Mouse (Mus musculus): ENCODE measurements around the gene Mmp27. TPM values are rescaled to one million over a fixed set of nuclear protein-coding genes. Genes with fewer than 3 reads are reported as not detected.

The Mmp27 gene
- polyA plus RNA-seq, 1 experiment = not detected

GRCm38 (mm10) chr9:7590063-7590462 is 18.9 kb downstream of the Mmp27 start:
- no peaks in the 10 kb centered on the region for H3K27me3 ChIP-seq (ENCODE audit: control insufficient read depth, insufficient read depth, low read length, poor library complexity, severe bottlenecking)
- H3K27ac ChIP-seq (ENCODE audit: insufficient read depth, low read length) = no peak overlapping the region
- no peak overlapping the region for H3K9ac ChIP-seq (ENCODE audit: low read depth, poor library complexity, severe bottlenecking)
- no peak overlapping the region for H3K4me3 ChIP-seq (ENCODE audit: low read depth, low read length)
- no peaks in the 10 kb centered on the region for H3K4me1 ChIP-seq (ENCODE audit: control insufficient read depth, insufficient read depth, low read length)
- TF ChIP-seq EP300 (IDR thresholded peaks at IDR 0.05; ENCODE audit: insufficient read depth, low read depth, low read length) = no peak
- no peak for TF ChIP-seq POLR2A (IDR thresholded peaks at IDR 0.05; ENCODE audit: insufficient read depth, low read length)
- H3K9me3 ChIP-seq (replicated peaks; ENCODE audit: control insufficient read depth, insufficient read depth, low read length, poor library complexity, severe bottlenecking) = no peaks in the 10 kb centered on the region
- H3K36me3 ChIP-seq (ENCODE audit: control insufficient read depth, insufficient read depth, low read length, poor library complexity, severe bottlenecking) = no peaks in the 10 kb centered on the region

GRCm38 (mm10) chr9:7593272-7593812 is 22.1 kb downstream of the Mmp27 start:
- Histone ChIP-seq H3K27me3 (ENCODE audit: control insufficient read depth, insufficient read depth, low read length, poor library complexity, severe bottlenecking) (no peaks in the 10 kb centered on the region), H3K9ac (ENCODE audit: low read depth, poor library complexity, severe bottlenecking) (no peak overlapping the region), H3K27ac (ENCODE audit: insufficient read depth, low read length) (no peak overlapping the region), H3K4me3 (ENCODE audit: low read depth, low read length) (no peak overlapping the region), H3K4me1 (ENCODE audit: control insufficient read depth, insufficient read depth, low read length) (no peaks in the 10 kb centered on the region), H3K9me3 (replicated peaks; ENCODE audit: control insufficient read depth, insufficient read depth, low read length, poor library complexity, severe bottlenecking) (no peaks in the 10 kb centered on the region), H3K36me3 (ENCODE audit: control insufficient read depth, insufficient read depth, low read length, poor library complexity, severe bottlenecking) (no peaks in the 10 kb centered on the region)
- TF ChIP-seq CTCF (IDR thresholded peaks at IDR 0.05; ENCODE audit: low read depth, low read length) (no peak), POLR2A (IDR thresholded peaks at IDR 0.05; ENCODE audit: insufficient read depth, low read length) (no peak), EP300 (IDR thresholded peaks at IDR 0.05; ENCODE audit: insufficient read depth, low read depth, low read length) (no peak)

- Histone ChIP-seq H3K4me3 (ENCODE audit: low read depth, low read length) (no peak overlapping the region), H3K27me3 (ENCODE audit: control insufficient read depth, insufficient read depth, low read length, poor library complexity, severe bottlenecking) (no peaks in the 10 kb centered on the region), H3K9ac (ENCODE audit: low read depth, poor library complexity, severe bottlenecking) (no peak overlapping the region), H3K36me3 (ENCODE audit: control insufficient read depth, insufficient read depth, low read length, poor library complexity, severe bottlenecking) (no peaks in the 10 kb centered on the region), H3K9me3 (replicated peaks; ENCODE audit: control insufficient read depth, insufficient read depth, low read length, poor library complexity, severe bottlenecking) (no peaks in the 10 kb centered on the region), H3K4me1 (ENCODE audit: control insufficient read depth, insufficient read depth, low read length) (no peaks in the 10 kb centered on the region), H3K27ac (ENCODE audit: insufficient read depth, low read length) (no peak overlapping the region)
- TF ChIP-seq EP300 (IDR thresholded peaks at IDR 0.05; ENCODE audit: insufficient read depth, low read depth, low read length) (no peak), CTCF (IDR thresholded peaks at IDR 0.05; ENCODE audit: low read depth, low read length) (peak; percentile 90), POLR2A (IDR thresholded peaks at IDR 0.05; ENCODE audit: insufficient read depth, low read length) (no peak)
Measured at GRCm38 (mm10) chr9:7594816-7595540, 23.8 kb downstream of the Mmp27 start.

- Histone ChIP-seq H3K9ac (ENCODE audit: low read depth, poor library complexity, severe bottlenecking) (no peak overlapping the region), H3K4me3 (ENCODE audit: low read depth, low read length) (no peak overlapping the region), H3K4me1 (ENCODE audit: control insufficient read depth, insufficient read depth, low read length) (no peaks in the 10 kb centered on the region), H3K27me3 (ENCODE audit: control insufficient read depth, insufficient read depth, low read length, poor library complexity, severe bottlenecking) (no peaks in the 10 kb centered on the region), H3K9me3 (replicated peaks; ENCODE audit: control insufficient read depth, insufficient read depth, low read length, poor library complexity, severe bottlenecking) (no peaks in the 10 kb centered on the region), H3K36me3 (ENCODE audit: control insufficient read depth, insufficient read depth, low read length, poor library complexity, severe bottlenecking) (no peaks in the 10 kb centered on the region), H3K27ac (ENCODE audit: insufficient read depth, low read length) (no peak overlapping the region)
- TF ChIP-seq POLR2A (IDR thresholded peaks at IDR 0.05; ENCODE audit: insufficient read depth, low read length) (no peak), EP300 (IDR thresholded peaks at IDR 0.05; ENCODE audit: insufficient read depth, low read depth, low read length) (no peak), CTCF (IDR thresholded peaks at IDR 0.05; ENCODE audit: low read depth, low read length) (peak; percentile 66)
Measured at GRCm38 (mm10) chr9:7602982-7603742, 32.0 kb downstream of the Mmp27 start.

- H3K4me1 ChIP-seq (ENCODE audit: control insufficient read depth, insufficient read depth, low read length) = no peaks in the 10 kb centered on the region
- H3K4me3 ChIP-seq (ENCODE audit: low read depth, low read length) = no peak overlapping the region
- TF ChIP-seq EP300 (IDR thresholded peaks at IDR 0.05; ENCODE audit: insufficient read depth, low read depth, low read length) (no peak), CTCF (IDR thresholded peaks at IDR 0.05; ENCODE audit: low read depth, low read length) (no peak), POLR2A (IDR thresholded peaks at IDR 0.05; ENCODE audit: insufficient read depth, low read length) (no peak)
- H3K9ac ChIP-seq (ENCODE audit: low read depth, poor library complexity, severe bottlenecking) = no peak overlapping the region
- no peaks in the 10 kb centered on the region for H3K27me3 ChIP-seq (ENCODE audit: control insufficient read depth, insufficient read depth, low read length, poor library complexity, severe bottlenecking)
- H3K9me3 ChIP-seq (replicated peaks; ENCODE audit: control insufficient read depth, insufficient read depth, low read length, poor library complexity, severe bottlenecking) = peaks cover 3% of the 10 kb centered on the region; the same call in 1 of the 2 replicates
- H3K27ac ChIP-seq (ENCODE audit: insufficient read depth, low read length) = no peak overlapping the region
- no peaks in the 10 kb centered on the region for H3K36me3 ChIP-seq (ENCODE audit: control insufficient read depth, insufficient read depth, low read length, poor library complexity, severe bottlenecking)
Measured at GRCm38 (mm10) chr9:7604005-7604404, 32.8 kb downstream of the Mmp27 start.

GRCm38 (mm10) chr9:7605638-7606037 is 34.4 kb downstream of the Mmp27 start:
- Histone ChIP-seq H3K4me3 (ENCODE audit: low read depth, low read length) (no peak overlapping the region), H3K9me3 (replicated peaks; ENCODE audit: control insufficient read depth, insufficient read depth, low read length, poor library complexity, severe bottlenecking) (peaks cover 9% of the 10 kb centered on the region; the same call in 1 of the 2 replicates), H3K36me3 (ENCODE audit: control insufficient read depth, insufficient read depth, low read length, poor library complexity, severe bottlenecking) (no peaks in the 10 kb centered on the region), H3K4me1 (ENCODE audit: control insufficient read depth, insufficient read depth, low read length) (no peaks in the 10 kb centered on the region), H3K27me3 (ENCODE audit: control insufficient read depth, insufficient read depth, low read length, poor library complexity, severe bottlenecking) (no peaks in the 10 kb centered on the region), H3K27ac (ENCODE audit: insufficient read depth, low read length) (no peak overlapping the region), H3K9ac (ENCODE audit: low read depth, poor library complexity, severe bottlenecking) (no peak overlapping the region)
- no peak for TF ChIP-seq POLR2A (IDR thresholded peaks at IDR 0.05; ENCODE audit: insufficient read depth, low read length)
- TF ChIP-seq EP300 (IDR thresholded peaks at IDR 0.05; ENCODE audit: insufficient read depth, low read depth, low read length) = no peak
- TF ChIP-seq CTCF (IDR thresholded peaks at IDR 0.05; ENCODE audit: low read depth, low read length) = no peak

Data from ES-Bruce4 (cell line).